Mouse (Mus musculus) cerebellum, adult 11 months (tissue): ENCODE data around the gene Rcor2.

Experiments
- DNase-seq: peaks from one replicate; pipeline ENCODE4 v3.0.0; 2022

Gene Rcor2

DNA sequence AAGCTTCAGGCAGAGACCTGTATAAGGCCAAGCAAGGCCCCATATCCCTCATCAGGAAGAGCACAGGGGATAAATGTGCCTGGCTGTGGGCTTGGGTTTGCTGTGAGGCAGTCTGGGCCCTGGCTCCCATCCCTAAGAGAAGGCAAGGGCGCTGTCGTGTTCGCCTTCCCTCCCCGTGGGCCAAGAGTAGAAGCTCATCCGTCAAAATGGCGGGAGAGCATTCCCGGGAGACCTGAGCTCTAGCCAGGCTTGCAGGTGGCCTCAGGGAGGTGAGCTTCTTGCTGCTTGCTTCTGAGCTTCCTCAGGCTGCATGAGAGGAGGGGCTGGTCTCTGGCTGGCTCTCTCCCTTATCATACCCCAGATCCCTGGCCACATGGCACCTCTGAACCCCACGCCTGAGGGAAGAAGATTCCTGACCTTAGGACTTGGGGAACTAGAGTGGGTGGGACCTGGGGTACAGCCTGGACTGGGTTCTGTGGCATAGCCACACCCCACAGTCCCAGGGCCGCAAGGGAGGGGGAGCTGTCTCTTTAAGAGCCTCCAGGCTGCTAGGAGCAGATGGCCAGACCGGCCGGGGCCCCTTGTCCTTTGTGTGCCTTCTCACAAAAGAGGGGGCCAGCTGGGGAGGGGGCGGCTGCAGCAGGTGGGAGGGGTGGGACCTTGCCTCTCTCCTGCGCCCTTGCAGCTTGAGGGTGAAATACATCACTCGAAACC is 1.5 kb upstream of the Rcor2 start:
- peak; percentile 44 for DNase-seq

GRCm38 (mm10) chr19:7266421-7266831 is 699 bp upstream of the Rcor2 start:
- DNase-seq, result peak; percentile 31

GRCm38 (mm10) chr19:7267781-7268721 is 926 bp downstream of the Rcor2 start:
- DNase-seq, result peak; percentile 37

DNA sequence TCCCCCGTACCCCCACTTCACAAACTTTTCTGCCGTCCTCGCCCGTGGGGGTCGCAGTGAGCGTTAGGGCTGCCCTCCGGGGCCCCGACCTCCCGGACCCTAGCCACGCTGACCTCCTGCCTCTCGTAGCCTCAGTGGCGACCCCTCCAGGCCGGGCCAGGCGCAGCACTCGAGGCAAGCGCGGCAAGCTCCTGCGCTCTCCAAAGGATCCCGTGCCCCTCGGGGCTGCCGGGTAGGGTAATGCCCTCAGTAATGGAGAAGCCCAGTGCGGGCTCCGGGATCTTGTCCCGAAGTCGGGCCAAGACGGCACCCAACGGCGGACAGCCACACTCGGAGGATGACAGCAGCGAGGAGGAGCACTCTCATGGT is 1.6 kb downstream of the Rcor2 start:
- DNase-seq, result peak; percentile 56

- peak; percentile 30 for DNase-seq
These were observed 2.3 kb downstream of the Rcor2 start for GRCm38 (mm10) chr19:7269290-7270044.

- DNase-seq, result no peak
These were observed 6.4 kb downstream of the Rcor2 start for GRCm38 (mm10) chr19:7273486-7273885.

DNA sequence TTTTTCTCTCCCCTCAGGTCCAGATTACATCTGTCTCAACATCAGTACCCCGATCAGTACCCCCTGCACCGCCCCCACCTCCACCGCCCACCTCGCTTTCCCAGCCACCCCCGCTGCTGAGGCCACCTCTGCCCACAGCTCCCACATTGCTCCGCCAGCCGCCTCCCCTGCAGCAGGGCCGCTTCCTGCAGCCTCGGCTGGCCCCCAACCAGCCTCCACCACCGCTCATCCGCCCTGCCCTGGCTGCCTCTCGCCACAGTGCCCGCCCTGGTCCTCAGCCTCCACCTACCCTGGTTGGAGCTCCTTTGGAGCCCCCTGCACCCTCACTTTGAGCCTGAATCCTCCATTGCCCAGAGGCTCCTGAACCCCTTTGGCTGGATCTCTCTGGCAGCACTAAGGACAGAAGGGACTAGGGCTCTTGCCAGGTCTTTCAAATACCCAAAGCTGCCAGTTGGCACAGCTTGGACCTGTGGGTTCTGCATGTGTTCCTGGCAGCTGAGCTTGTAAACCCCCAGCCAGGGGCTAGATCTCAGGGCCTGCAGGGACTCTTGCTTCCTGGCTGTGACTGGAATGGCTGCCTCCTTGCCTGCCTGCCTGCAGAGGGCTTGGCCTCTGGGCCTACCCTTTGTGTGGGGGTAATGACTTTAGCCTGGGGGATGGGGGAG is 7.3 kb downstream of the Rcor2 start:
- peak; percentile 79 for DNase-seq

- peak; percentile 35 for DNase-seq
These were observed 8.1 kb downstream of the Rcor2 start for GRCm38 (mm10) chr19:7275131-7275789.

- DNase-seq, result peak; percentile 20
These were observed 9.0 kb downstream of the Rcor2 start for GRCm38 (mm10) chr19:7276053-7276659.

GRCm38 (mm10) chr19:7276796-7277195 is 9.7 kb downstream of the Rcor2 start:
- DNase-seq, result no peak

DNA sequence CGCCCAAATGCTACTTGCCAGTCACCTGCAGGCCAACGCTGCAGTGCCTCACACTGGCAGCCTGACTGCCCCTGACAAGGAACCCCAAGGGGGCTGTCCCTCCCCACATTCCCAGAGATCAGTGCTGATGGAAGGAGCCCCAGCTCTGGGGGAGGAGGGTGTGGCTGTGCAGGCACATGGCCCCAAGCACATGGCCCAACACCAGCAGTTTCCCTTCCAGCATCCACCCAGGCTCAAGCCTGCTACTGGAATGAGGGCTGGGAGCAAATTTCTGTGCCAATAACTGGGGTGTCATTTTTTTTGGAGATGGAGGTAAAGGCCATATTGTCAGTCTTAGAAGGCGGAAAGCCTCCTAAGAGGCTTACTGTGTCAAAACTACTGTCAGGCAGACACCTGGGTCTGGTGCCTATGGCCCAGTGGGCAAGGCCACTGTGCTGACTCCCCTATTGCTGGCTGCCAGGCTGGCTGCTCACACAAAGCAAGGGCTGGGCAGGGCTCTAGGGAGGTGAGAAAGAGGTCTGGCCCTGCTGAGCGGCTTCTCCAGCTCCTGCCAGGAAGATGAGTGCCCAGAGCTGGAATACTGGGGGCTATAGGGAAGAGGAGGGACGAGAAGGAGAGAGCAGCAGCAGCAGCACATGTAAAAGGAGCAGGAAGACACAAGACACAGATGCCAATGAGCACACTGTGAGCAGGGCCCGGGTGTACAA is 11.2 kb downstream of the Rcor2 start:
- no peak for DNase-seq

GRCm38 (mm10) chr19:7279114-7279513 is 12.0 kb downstream of the Rcor2 start:
- no peak for DNase-seq

DNA sequence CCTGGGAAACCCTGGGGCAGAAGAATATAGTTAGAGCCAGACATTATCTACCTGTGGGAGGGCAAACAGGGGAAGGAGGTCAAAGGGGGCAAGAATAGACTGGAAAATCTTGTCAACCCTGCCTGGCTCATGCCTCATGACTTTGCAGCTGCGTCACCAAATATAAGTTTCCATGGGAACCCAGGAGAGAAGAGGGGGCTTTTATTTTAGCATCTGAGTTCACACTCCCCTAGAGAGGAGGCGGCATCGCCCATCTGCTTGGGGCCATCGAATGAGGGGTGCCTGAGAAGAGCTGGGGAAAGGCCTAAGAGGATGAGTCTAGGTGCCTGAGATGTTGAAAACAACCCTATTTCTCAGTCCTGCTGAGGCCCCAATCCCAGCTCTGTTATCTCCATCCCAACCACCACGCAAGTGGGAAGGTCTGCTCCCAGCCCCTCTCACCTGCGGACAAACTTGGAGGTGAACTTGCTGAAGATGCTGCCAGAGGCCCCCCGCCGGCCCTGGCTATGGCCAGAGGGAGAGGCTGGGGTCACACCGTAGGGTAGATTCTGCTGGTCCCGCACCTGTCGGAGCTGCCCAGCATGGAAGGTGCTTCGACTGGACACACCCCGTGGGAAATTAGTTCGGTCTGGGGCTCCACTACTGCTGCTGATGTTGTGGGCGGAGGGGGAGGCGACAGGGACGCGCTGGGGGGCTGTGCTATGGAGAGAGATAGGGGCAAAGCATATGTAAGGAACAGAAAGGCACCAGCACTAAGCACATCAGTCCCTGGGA is 13.6 kb downstream of the Rcor2 start:
- no peak for DNase-seq

DNA sequence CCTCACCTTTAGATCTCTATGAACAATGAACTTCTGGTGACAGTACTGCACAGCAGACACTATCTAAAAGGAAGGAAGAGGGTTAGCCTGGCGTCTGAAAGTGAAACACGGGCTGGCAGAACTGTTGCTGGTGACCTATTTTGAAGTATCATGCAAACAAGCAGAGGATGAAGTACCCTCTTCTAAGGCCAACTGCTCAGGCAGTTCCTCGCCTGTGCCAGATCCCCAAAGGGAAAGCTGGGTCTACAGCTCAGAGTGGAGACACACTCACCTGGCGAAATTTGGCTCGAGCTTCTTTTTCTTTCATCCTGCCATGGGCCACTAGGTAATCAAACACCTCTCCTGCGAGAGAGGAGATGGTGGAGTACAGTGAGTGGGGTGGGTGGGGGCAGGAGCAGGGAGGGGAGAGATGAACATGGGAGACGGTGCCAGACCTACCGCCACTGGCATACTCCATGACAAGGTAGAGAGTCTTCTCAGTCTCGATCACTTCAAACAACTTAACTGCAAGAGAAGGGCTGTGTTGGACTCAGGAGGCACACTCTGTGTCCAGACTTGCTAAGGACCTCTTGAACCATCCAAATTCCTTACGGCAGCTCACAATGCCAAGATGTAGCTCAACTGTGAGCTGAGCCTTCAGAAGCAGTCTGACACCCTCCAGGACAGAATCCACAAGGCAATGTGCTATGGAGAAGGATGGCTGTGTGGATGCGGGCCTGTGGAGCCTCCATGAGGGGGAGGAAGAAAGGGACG is 19.6 kb downstream of the Rcor2 start:
- DNase-seq, result no peak

GRCm38 (mm10) chr19:7288288-7288687 is 21.2 kb downstream of the Rcor2 start:
- no peak for DNase-seq

- DNase-seq, result no peak
These were observed 22.6 kb downstream of the Rcor2 start for GRCm38 (mm10) chr19:7289767-7290166.

DNA sequence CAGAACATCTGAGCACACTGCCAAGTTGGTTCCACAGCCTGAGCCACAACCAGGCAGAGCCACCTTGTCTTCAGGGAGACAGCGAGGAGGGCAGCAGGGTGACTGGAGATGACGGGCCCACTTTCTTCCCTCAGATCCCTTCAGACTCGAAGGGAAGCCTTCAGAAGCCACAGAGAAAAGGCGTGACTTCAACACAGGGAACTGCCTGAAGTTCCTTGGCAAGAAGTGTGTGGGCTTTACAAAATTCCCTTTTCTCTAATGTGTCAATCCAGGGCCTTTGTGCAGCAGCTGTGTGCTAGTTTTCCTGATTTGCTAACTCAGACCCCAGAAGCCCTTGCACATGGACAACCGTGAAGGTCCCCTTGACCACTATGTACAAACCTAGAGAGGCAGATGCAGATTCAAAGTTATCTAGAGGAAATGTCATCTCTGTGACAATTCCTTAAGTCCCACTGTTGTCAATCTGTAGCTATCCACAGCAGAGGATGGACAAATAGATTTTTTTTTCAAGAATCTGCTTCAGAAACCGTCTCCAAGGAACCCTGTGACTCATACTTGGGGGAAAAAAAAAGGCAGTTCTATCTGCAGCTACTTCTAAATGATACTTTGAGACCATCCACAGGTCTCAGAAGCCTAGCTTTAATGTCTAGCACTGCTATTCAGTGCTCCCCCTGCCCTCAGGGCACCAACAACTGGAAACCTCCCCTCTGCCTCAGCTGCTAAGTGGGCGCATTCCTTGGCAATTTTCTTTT is 25.0 kb downstream of the Rcor2 start:
- no peak for DNase-seq

DNA sequence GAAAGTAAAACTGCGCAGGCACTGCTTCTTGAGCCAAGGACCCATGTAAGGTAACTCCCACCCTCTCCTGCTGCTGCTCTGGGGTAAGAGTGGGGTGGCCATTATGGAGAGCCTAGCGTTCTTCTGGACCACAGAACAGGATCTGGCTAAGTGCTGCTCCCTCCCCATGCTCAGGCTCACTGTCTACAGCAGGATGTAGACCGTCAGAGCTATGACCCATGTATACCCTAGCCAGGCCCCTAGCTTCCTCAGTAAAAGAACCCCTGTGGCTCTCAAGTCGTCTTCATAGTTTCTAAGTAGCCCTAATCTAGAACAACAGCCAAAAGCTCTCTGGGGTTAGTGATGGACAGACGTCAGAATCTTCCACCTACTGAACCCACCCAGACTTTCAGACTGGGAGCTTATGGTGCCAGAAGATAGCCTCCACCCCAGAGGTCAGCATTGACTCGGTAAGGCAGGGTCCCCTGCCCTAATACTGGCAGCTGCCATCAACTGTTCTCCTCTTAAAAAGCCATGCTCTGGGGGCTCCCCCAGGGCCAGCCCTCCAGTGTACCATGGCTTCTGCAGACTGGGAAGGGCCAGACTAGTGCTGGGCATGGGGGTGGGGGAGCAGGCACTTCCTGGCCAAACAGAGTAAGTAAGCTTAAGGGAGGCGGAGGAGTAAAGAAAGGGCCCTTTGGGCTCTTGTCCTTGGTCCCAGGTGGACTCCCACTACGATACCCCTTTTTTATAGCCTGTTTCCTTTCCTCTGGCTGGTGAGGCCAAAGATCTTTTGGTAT is 27.2 kb downstream of the Rcor2 start:
- no peak for DNase-seq
